Mouse (Mus musculus): ENCODE measurements around the gene Phkb. TPM values are rescaled to one million over a fixed set of nuclear protein-coding genes. Genes with fewer than 3 reads are reported as not detected.

The Phkb gene
- total and polyA plus RNA-seq, 3 experiments: 20.9 to 25.4 (median 23.5) TPM

- no peak for DNase-seq (ENCODE audit: extremely low read depth)
- Histone ChIP-seq H3K9ac (ENCODE audit: insufficient read depth, low read depth) (no peak overlapping the region), H3K9me3 (replicated peaks; ENCODE audit: low read length) (no peaks in the 10 kb centered on the region), H3K4me2 (ENCODE audit: insufficient read depth, low read depth, poor library complexity, severe bottlenecking) (no peak overlapping the region), H3K27me3 (replicated peaks) (no peaks in the 10 kb centered on the region), H3K4me3 (replicated peaks in 1 of 3; ENCODE audit: low read depth in 2 of 3, low read length in 2 of 3, poor library complexity in 1 of 3) (no peak overlapping the region), H3K4me1 (ENCODE audit: control insufficient read depth in 1 of 2, insufficient read depth in 2 of 2) (peaks cover 0 to 17% of the 10 kb centered on the region in 2 experiments; a peak in 1 of 4 replicates), H3K79me2 (replicated peaks; ENCODE audit: control insufficient read depth, extremely low read depth, insufficient read depth, poor library complexity, severe bottlenecking) (no peaks in the 10 kb centered on the region), H3K27ac (ENCODE audit: insufficient read depth, low read depth) (no peak overlapping the region), H3K36me3 (replicated peaks in 1 of 2; ENCODE audit: control insufficient read depth in 1 of 2, insufficient read depth in 1 of 2, low read length in 1 of 2) (peaks cover 0 to 5% of the 10 kb centered on the region in 2 experiments)
- dilution Hi-C loops (cut with MboI; ENCODE audit: extremely low pct_ligation_motif_present, extremely low pct_unique_long_range_greater_than_20kb, low sequenced_read_pairs) (no loop called here), in situ Hi-C loops (cut with MboI; ENCODE audit: low pct_ligation_motif_present, low pct_unique_long_range_greater_than_20kb, low sequenced_read_pairs) (no loop called here)
- TF ChIP-seq MEF2A (IDR thresholded peaks at IDR 0.05; ENCODE audit: borderline replicate concordance, low read depth, low read length) (no peak), MYC (IDR thresholded peaks at IDR 0.05; ENCODE audit: low read depth, low read length) (no peak), ZKSCAN1 (IDR thresholded peaks at IDR 0.05; ENCODE audit: borderline replicate concordance, low read depth, low read length) (no peak), MAZ (IDR thresholded peaks at IDR 0.05; ENCODE audit: low read depth, low read length) (no peak), KAT2A (IDR thresholded peaks at IDR 0.05; ENCODE audit: insufficient replicate concordance, low read length) (no peak), UBTF (IDR thresholded peaks at IDR 0.05; ENCODE audit: low read depth, low read length) (no peak), RCOR1 (conservative IDR thresholded peaks at IDR 0.05; ENCODE audit: low read depth, low read length) (no peak)
These were observed 30.9 kb downstream of the Phkb start for GRCm38 (mm10) chr8:85871660-85872059.

DNA sequence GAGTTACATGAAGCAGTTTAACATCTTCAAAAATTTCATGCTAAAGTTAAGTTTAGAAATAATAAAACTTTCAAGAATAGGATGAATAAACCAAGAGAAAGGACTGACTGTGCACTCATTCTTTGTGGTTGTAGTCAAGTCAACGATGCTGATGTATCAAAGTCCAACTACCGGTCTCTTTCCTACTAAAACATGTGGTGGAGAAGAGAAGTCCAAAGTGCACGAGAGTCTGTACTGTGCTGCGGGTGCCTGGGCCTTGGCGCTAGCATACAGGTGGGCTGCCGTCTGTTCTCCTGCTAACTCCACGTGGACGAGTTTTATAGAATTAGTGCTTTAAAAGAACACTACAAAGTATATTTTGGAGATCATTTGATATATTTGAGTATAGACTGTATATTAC is 37.2 kb downstream of the Phkb start:
- Histone ChIP-seq H3K4me1 (ENCODE audit: control insufficient read depth in 1 of 2, insufficient read depth in 2 of 2) (peaks cover 0 to 3% of the 10 kb centered on the region in 2 experiments; a peak in 1 of 4 replicates), H3K9me3 (replicated peaks; ENCODE audit: low read length) (no peaks in the 10 kb centered on the region), H3K36me3 (replicated peaks in 1 of 2; ENCODE audit: control insufficient read depth in 1 of 2, insufficient read depth in 1 of 2, low read length in 1 of 2) (peaks cover 15 to 43% of the 10 kb centered on the region in 2 experiments), H3K9ac (ENCODE audit: insufficient read depth, low read depth) (no peak overlapping the region), H3K4me3 (replicated peaks in 1 of 3; ENCODE audit: low read depth in 2 of 3, low read length in 2 of 3, poor library complexity in 1 of 3) (no peak overlapping the region), H3K27ac (ENCODE audit: insufficient read depth, low read depth) (no peak overlapping the region), H3K27me3 (replicated peaks) (no peaks in the 10 kb centered on the region), H3K4me2 (ENCODE audit: insufficient read depth, low read depth, poor library complexity, severe bottlenecking) (no peak overlapping the region), H3K79me2 (replicated peaks; ENCODE audit: control insufficient read depth, extremely low read depth, insufficient read depth, poor library complexity, severe bottlenecking) (no peaks in the 10 kb centered on the region)
- in situ Hi-C loops (cut with MboI; ENCODE audit: low pct_ligation_motif_present, low pct_unique_long_range_greater_than_20kb, low sequenced_read_pairs) (no loop called here), dilution Hi-C loops (cut with MboI; ENCODE audit: extremely low pct_ligation_motif_present, extremely low pct_unique_long_range_greater_than_20kb, low sequenced_read_pairs) (no loop called here)
- TF ChIP-seq POLR2A (IDR thresholded peaks at IDR 0.05; ENCODE audit: low read depth, low read length) (no peak), JUND (conservative IDR thresholded peaks at IDR 0.05; ENCODE audit: low read depth, low read length) (no peak), ZKSCAN1 (IDR thresholded peaks at IDR 0.05; ENCODE audit: borderline replicate concordance, low read depth, low read length) (no peak), CHD2 (IDR thresholded peaks at IDR 0.05; ENCODE audit: low read length) (no peak), TBP (conservative IDR thresholded peaks at IDR 0.05; ENCODE audit: low read depth, low read length) (no peak), MAFK (IDR thresholded peaks at IDR 0.05; ENCODE audit: insufficient replicate concordance, low read length) (no peak), BHLHE40 (IDR thresholded peaks at IDR 0.05; ENCODE audit: low read depth, low read length) (no peak), CHD1 (IDR thresholded peaks at IDR 0.05; ENCODE audit: low read depth, low read length) (no peak), MEF2A (IDR thresholded peaks at IDR 0.05; ENCODE audit: borderline replicate concordance, low read depth, low read length) (no peak), SIN3A (IDR thresholded peaks at IDR 0.05; ENCODE audit: low read length) (no peak), E2F4 (IDR thresholded peaks at IDR 0.05; ENCODE audit: insufficient replicate concordance, low read depth, low read length) (no peak), ZC3H11A (IDR thresholded peaks at IDR 0.05; ENCODE audit: low read depth, low read length) (no peak), RAD21 (IDR thresholded peaks at IDR 0.05; ENCODE audit: low read depth, low read length) (no peak)
- no peak for DNase-seq (ENCODE audit: extremely low read depth)
